Mouse (Mus musculus) testis, adult 2 months (tissue): ENCODE measurements around the gene Pkmyt1. TPM values are rescaled to one million over a fixed set of nuclear protein-coding genes. Genes with fewer than 3 reads are reported as not detected.

Source experiments
- H3K27ac ChIP-seq: fragments of 200-500 bp; 2 replicates; pipeline ENCODE4 v1.5.1; 2012; ENCODE audit warnings: low read depth, low read length; ENCODE audit not compliant: control insufficient read depth, insufficient read depth
- H3K27me3 ChIP-seq: fragments of 200-500 bp; 2 replicates; pipeline ENCODE4 v1.6.1; 2012; ENCODE audit warnings: mild to moderate bottlenecking, low read length, moderate library complexity; ENCODE audit not compliant: control insufficient read depth, insufficient read depth
- H3K36me3 ChIP-seq: fragments of 200-500 bp; 2 replicates; pipeline ENCODE4 v1.6.1; 2012; ENCODE audit warnings: mild to moderate bottlenecking, low read length; ENCODE audit not compliant: control insufficient read depth, insufficient read depth
- H3K4me1 ChIP-seq: fragments of 200-500 bp; 2 replicates; pipeline ENCODE4 v1.6.1; 2012; ENCODE audit warnings: low read length; ENCODE audit not compliant: control insufficient read depth, insufficient read depth
- H3K4me3 ChIP-seq: fragments of 200-500 bp; 2 replicates; pipeline ENCODE4 v1.5.1; 2012; ENCODE audit warnings: low read depth, mild to moderate bottlenecking, low read length, moderate library complexity, mixed read lengths; ENCODE audit not compliant: control insufficient read depth
- CTCF ChIP-seq: fragments of 200-500 bp; IDR thresholded peaks from 2 replicates; pipeline ENCODE4 v1.5.1; 2012; ENCODE audit warnings: low read depth, mild to moderate bottlenecking, inconsistent platforms, low read length, moderate library complexity; ENCODE audit not compliant: control insufficient read depth, insufficient read depth, insufficient replicate concordance
- POLR2A ChIP-seq: fragments of 200-500 bp; IDR thresholded peaks from 2 replicates; pipeline ENCODE4 v1.6.1; 2012; ENCODE audit warnings: low read depth, mild to moderate bottlenecking, inconsistent platforms, low read length, moderate library complexity; ENCODE audit not compliant: control insufficient read depth
- polyA plus RNA-seq: library from polyadenylated mRNA; depleted of rRNA; stranded (reverse); fragments of >200 nt; gene quantifications from 2 replicates; pipeline ENCODE4 v1.2.3, GENCODE M21; 2012

The Pkmyt1 gene
- polyA plus RNA-seq, 1 experiment = 88.6 TPM

- H3K4me1 ChIP-seq = peaks cover 7% of the 10 kb centered on the region
- H3K4me3 ChIP-seq = no peak overlapping the region
- TF ChIP-seq POLR2A = no peak
- no peak for TF ChIP-seq CTCF
- H3K36me3 ChIP-seq = no peaks in the 10 kb centered on the region
- no peaks in the 10 kb centered on the region; the same call in 1 of the 2 replicates for H3K27me3 ChIP-seq
- H3K27ac ChIP-seq = no peak overlapping the region
Measured at GRCm38 (mm10) chr17:23682530-23682929, 43.6 kb upstream of the Pkmyt1 start.

- no peak for TF ChIP-seq POLR2A
- TF ChIP-seq CTCF = no peak
- Histone ChIP-seq H3K27me3 (no peaks in the 10 kb centered on the region; the same call in 1 of the 2 replicates), H3K4me3 (no peak overlapping the region), H3K4me1 (peaks cover 5% of the 10 kb centered on the region), H3K27ac (no peak overlapping the region), H3K36me3 (no peaks in the 10 kb centered on the region)
Measured at GRCm38 (mm10) chr17:23683226-23683625, 42.9 kb upstream of the Pkmyt1 start.

- Histone ChIP-seq H3K27me3 (no peaks in the 10 kb centered on the region; the same call in 1 of the 2 replicates), H3K27ac (no peak within 1 kb of the TSS), H3K4me1 (peaks cover 3% of the 10 kb centered on the region; the same call in 1 of the 2 replicates), H3K36me3 (no peaks in the 10 kb centered on the region), H3K4me3 (no peak within 1 kb of the TSS)
- TF ChIP-seq POLR2A (no peak), CTCF (no peak)
Measured at GRCm38 (mm10) chr17:23683856-23684672, 42.1 kb upstream of the Pkmyt1 start, which contains the start of gene Cldn9. Gene Cldn9, minus strand, starts transcription at chr17:23684026.

- H3K27me3 ChIP-seq = no peaks in the 10 kb centered on the region
- no peak overlapping the region for H3K27ac ChIP-seq
- H3K36me3 ChIP-seq = no peaks in the 10 kb centered on the region
- H3K4me1 ChIP-seq = no peaks in the 10 kb centered on the region; the same call in 1 of the 2 replicates
- H3K4me3 ChIP-seq = no peak overlapping the region
- TF ChIP-seq POLR2A = no peak
- no peak for TF ChIP-seq CTCF
Measured at GRCm38 (mm10) chr17:23694491-23694890, 31.6 kb upstream of the Pkmyt1 start.

GRCm38 (mm10) chr17:23695801-23696200 lies 30.3 kb upstream of the Pkmyt1 start:
- Histone ChIP-seq H3K36me3 (no peaks in the 10 kb centered on the region), H3K27me3 (no peaks in the 10 kb centered on the region), H3K27ac (no peak overlapping the region), H3K4me3 (no peak overlapping the region), H3K4me1 (peaks cover 7% of the 10 kb centered on the region)
- no peak for TF ChIP-seq POLR2A
- TF ChIP-seq CTCF = no peak

- Histone ChIP-seq H3K27me3 (no peaks in the 10 kb centered on the region), H3K27ac (no peak overlapping the region), H3K4me3 (peak overlapping the region; percentile 66), H3K4me1 (peaks cover 7% of the 10 kb centered on the region), H3K36me3 (no peaks in the 10 kb centered on the region)
- TF ChIP-seq CTCF = no peak
- TF ChIP-seq POLR2A = no peak
Measured at GRCm38 (mm10) chr17:23699131-23700077, 26.7 kb upstream of the Pkmyt1 start.

- Histone ChIP-seq H3K4me3 (peak overlapping the region; percentile 66), H3K27me3 (no peaks in the 10 kb centered on the region), H3K27ac (no peak overlapping the region), H3K36me3 (no peaks in the 10 kb centered on the region), H3K4me1 (peaks cover 7% of the 10 kb centered on the region)
- TF ChIP-seq POLR2A = no peak
- peak; percentile 50; the same call in 1 of the 2 replicates for TF ChIP-seq CTCF
Measured at GRCm38 (mm10) chr17:23700079-23700478, 26.1 kb upstream of the Pkmyt1 start.

- Histone ChIP-seq H3K27ac (no peak overlapping the region), H3K4me3 (no peak overlapping the region), H3K4me1 (peaks cover 7% of the 10 kb centered on the region), H3K36me3 (no peaks in the 10 kb centered on the region), H3K27me3 (no peaks in the 10 kb centered on the region)
- TF ChIP-seq CTCF (no peak), POLR2A (no peak)
Measured at GRCm38 (mm10) chr17:23703301-23703700, 22.8 kb upstream of the Pkmyt1 start.
